Mouse (Mus musculus): Measurements from ENCODE around the gene Rgcc. TPM values are rescaled to one million over a fixed set of nuclear protein-coding genes. Genes with fewer than 3 reads are reported as not detected.

Gene Rgcc
- polyA plus RNA-seq, 3 experiments from 2014 or later = 31.1 to 35.0 (median 32.7) TPM

DNA sequence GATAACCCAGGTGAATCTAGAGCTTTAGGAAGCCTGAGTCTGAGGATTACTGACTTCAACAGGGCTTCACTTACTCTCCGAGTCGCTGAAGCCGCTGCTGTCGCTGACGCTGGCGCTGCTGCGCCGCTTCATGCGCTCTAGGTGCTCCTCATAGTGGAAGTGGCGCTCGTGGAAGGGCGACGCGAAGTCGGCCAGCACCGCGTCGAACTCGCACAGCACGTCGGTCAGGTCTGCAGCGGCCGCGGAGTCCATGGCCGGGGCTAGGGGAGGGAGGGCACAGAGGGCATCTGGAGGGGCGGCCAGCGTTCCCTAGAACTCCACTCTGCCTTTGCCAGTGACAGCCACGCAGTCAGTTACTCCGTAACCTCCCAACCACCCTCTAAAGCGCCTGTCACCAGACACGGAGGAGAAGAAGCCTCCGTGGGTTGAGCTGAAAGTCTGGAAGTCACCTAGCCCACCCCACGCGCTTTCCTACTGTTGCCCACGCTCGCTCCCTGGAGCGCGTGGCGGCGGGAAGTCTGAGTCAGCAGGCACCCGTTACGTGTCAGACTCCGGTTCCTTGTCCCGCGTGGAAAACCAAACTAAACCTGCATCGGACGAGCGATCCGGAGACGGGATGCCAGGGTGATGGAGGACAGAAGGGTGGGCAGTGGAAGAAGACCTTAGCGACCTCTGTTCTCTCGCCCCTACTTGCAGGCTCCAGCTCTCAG, 649 bp downstream of the Rgcc start:
- peak; percentile 23 for ATAC-seq

DNA sequence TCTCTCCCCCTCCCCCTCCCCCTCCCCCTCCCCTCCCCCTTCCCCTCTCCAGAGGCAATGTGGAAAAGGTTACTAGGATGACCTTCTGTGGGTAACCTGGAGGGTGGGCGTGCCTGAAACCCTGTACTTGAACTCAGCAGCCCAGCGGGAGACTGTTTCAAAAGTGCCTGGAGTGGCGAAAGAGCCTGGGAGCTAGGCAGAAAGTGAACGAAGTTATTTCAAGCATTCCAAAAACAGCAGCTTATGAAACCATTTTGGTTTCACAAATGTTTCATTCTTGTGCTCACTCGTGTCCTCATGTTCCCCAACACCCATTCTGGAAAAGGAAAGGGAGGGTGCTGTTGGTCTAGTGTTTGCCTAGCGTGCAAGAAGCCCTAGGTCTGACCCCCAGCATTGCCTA, 1.6 kb downstream of the Rgcc start:
- no peak for ATAC-seq

DNA sequence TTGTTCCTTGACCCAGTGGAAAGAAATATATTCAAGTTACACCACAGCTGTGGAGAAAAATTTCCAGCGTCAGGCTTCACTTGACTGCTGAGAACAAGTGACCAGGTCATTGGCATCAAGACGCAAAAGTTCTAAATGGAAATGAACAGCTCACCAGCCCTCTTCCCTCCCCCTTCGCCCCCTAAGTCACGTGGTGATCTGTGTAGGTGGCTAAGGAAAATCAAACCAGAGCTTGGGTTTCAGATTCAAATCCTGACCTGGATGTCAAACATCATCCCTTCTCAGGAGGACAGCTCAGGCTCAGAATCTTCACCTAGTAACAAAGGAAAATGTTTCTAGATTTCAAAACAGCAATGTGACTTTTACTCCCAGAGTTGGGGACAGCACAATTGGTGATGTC, 2.2 kb downstream of the Rgcc start:
- ATAC-seq = no peak

DNA sequence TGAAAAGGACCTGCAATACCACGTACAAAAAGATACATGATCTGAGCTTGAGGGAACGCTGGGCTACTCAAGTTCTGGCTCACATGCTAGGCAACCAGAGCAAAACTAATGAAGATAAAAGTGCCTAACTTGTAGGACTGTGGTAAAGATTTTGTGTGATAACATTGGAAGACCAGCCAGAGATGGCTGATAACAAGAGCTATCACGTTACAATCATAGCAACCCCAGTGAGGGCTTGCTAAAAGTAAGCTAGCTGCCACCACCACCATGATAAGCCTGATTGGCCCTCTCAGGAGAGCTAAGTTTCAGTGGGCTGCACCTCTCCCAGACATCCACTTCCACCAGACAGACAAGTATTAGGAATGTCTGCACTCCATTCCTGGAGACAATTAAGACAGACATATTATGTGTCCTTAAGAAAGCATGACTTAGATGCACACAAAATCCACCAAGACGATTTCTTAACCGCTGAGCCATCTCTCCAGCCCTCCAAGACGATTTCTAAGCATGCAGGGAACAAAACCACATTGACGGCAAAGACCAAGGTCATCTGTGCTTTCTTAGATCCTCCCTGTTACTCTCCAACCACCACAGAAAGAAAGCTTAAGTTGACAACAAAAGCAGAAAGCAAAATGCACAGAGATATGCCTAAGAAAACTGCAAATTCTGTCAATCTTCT, 3.0 kb downstream of the Rgcc start:
- no peak for ATAC-seq

DNA sequence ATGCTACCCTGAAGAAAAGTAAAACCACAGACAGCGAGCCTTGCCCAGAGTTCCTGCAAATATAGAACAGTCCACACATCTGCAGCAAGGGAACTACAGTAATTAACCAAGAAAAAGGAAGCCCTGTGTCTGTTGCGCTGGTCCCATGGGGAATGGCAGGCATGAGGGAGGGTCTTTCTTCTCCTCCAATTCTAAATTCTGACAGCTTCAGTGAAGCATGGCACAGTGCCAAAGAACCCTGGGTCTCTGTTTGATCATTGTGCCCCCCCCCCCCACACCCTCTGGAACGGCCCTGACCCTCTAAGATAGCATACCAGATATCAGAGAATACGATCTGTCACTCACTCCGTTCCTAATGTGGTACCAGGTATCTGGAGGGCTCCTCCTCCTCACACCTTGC, 4.6 kb downstream of the Rgcc start:
- ATAC-seq = no peak

DNA sequence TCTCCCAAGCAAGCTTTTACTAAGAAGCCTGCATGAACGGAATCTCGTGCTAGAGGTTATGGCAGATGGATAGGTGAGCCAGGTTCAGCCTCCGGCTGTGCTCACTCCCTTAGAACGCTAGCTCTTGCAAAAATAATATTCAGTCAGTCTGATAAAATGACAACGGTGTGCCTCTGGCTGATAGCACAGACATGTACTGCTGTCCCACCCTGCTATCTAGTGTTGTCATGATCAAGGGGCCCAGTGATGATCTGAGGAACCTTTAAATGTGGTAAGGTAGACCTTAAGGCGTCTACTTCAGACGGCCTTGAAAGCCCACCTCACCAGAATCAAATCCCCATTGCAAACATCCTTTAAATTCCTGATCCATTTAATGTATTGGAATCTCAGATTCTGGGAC, 5.2 kb downstream of the Rgcc start:
- ATAC-seq = no peak

DNA sequence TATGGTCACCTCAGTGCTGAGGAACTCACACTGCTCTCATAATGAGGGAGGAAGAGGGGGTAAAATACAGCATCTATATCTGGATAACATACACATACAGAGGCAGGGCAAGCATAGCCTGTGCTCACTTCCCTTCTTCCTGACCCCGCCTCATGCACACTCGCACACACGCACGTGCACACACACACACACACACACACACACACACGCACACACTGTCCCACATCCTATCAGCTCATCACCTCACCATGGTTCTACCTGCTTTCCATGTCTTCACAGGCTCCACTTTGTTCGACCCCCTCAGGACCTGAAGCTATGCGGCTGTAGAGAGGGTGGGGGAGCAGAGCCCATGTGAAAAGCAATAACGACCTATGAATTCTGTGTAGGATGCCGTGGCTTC, 5.9 kb downstream of the Rgcc start:
- no peak for ATAC-seq

DNA sequence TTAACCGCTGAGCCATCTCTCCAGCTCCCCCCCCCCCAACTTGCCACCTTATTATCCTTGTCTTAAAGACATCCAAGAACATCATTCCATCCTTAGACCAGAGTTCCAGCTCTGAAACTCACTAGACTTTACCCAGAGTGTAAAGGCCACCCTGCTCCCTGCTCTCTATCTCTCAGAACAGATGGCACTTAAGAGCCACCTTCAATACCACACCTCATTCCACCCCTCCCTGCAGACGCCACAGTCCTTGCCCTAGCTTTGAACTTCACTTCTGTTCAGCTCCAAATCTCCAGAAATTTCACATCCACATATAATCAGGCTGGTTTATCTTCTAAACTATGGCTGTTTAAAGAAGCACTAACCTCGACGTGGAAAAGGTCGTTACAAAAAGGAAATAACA, 6.5 kb downstream of the Rgcc start:
- no peak for ATAC-seq

DNA sequence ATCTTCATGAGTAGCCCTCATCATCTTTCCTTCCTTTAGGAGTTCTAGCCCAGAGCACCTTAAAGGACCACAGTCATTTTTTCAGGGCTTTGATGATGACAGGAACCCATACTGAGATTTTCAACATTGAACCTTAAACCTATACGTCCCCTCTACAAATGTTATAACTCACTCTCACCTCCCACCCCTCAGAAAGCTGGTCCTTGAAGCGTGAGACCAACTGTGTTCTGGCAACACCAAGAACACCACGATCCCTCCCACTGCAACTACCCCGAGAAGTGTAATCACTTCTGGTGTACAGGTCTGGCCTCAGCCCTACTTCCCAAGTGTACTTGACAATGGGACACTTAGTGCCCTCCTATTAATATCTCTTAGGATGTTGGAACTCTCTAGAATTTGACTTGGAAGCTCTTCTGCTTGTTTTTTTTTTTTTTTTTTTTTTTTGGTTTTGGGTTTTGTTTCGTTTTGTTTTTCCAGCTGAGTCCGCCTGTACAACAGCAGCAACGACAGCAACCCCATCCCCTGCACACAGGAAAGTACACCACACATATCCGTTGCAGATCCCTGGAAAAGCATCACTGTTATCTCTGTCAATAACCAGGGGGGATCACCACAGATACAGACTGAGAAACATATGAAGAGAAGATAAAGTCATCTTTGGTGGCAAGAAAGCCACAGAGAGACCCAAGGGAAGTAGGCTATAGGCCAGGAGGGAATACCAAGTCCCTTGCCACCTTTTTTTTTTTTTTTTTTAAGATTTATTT, 7.2 kb downstream of the Rgcc start:
- no peak for ATAC-seq

DNA sequence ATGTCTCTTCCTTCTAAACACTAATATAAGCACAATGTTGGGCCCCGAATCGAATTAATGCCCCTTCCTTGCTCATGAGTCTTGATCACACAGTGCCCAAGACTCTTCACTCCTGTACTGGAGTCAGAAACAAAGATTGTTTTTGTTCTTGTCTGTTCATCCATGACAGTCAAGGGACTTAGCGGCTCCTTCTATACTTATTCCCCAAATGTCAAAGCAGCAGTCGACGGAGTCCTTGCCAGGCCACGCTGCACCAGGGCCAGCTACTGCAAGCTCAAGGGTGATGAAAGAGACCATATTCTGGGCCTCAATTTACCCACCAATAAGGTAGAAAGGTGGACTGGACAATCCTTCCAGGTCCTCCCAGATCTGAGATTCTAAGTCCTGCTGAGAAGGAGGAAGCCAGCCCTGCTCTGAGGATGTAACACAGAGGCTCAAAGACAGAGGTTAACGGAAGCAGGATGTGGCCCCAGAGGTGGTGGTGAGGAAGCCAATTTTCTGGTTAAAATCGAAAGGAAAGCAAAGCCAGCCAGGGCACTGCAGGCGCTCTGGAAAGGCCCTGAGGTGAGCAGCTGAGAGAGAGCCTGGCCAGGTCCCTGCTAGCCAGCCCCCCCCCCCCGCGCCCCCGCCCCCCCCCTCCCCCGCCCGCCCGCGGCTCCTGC, 8.2 kb downstream of the Rgcc start:
- ATAC-seq = peak; percentile 96

DNA sequence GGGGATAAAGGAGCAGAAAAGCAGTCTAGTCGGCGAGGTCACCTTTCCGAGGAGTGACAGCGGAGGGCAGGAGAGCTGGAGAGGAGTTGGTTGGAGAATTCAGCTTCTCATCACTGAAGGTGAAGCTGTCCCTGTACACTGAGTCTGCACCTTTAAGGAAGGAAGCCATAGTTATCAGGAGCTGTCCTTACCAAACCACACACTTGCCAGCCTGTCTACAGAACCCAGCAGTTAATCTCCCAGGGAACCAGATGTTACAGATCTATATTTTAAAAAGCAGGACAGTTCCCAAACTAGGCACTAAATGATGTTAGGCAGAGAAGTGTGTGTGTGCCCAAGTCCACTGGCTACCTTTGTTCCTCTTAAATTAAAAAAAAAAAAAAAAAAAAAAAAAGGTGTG, 9.8 kb downstream of the Rgcc start:
- no peak for ATAC-seq

DNA sequence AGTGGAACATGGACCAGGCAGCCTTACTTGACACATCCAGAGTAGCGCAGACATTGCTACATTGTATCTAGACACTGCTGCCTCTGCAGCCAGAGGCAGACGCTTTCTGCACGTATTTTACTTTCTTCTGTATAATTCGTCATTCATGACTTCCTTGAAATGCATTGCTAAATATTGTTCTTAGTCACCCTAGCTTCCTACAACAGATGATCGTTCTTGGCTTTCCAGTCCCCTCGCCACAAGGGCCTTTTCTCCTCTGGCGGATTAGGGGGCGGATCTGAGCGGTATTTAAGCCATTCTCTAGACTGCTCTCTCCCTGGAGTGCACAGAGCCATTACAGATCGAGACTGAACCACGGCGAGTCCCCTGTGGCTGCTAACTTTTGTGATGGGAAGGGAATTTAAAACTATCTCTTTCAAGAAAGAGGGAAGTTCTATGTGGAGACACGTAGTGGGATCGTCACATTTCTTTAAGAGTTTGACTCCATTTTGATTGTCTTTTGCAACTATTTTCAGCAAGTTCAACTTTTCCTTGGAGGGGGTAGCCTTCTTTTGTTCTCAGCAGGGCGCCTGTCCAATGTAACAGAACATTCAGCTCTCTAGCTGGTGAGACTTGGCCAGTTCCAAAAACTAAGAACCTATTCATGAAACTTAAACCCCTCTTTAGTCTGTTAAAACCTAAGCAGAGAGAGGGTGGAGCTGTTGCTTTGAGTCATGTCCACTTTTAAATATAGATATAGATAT, 10.6 kb downstream of the Rgcc start:
- no peak for ATAC-seq

DNA sequence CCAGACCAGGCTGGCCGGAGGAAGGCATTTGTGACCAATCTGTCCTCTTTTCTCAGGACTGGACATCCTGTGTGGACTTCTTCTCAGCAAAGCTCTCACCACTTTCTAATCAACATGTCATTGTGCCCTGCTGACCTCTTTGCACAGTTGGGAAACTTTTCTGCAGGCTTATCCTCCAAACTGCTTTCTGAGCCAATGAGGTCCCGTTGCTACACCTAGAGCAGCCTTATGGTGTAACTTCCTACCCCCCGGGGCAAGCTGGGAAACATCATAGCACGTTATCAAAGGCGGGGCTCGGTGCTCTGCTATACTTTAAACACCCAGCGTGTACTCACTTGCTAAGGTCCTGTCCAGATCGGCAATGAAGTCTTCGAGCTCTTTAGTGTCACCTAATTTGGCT, 11.5 kb downstream of the Rgcc start:
- no peak for ATAC-seq

DNA sequence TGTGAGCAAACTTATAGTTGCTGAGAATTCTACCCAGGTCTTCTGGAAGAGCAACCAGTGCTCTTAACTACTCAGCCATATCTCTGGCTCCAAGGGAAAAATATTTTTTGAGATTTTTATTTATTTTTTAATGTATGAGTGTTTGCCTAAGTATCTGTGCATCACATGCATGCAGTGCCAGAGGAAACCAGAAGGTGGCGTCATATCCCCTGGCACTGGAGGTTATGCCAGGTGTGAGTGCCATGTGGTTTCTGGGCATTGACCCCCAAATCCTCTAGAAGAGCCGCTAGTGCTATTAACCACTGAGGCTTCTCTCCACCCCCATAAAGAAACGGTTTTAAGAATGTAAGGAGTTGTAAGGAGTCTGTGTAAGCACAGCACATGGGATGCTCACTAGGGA, 13.2 kb downstream of the Rgcc start:
- peak; percentile 34 for ATAC-seq

DNA sequence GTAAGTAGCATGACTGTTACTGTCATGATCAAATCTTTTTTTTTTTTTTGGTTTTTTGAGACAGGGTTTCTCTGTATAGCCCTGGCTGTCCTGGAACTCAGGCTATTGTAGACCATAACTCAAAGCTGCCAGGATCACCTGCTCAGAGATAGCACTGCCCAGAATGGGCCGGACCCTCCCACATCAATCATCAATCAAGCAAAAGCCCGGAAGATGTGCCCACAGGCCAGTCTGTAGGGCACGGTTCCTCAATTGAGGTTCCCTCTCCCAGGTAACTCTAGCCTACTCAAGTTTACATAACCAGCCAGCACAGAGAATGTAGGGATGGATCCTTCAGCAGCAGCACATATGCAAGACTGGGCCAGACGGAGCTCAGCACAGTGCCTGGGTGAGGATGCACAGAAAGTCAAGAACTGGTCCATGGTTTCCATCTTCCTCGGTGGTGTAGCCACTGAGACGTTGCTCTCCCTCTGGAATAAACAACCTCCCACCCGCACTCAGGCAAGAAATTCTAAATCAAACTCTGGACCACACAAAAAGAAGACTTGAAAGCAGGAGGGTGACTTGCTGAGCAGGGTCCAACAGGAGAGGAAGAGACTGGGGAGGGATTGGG, 14.1 kb downstream of the Rgcc start:
- ATAC-seq = no peak

DNA sequence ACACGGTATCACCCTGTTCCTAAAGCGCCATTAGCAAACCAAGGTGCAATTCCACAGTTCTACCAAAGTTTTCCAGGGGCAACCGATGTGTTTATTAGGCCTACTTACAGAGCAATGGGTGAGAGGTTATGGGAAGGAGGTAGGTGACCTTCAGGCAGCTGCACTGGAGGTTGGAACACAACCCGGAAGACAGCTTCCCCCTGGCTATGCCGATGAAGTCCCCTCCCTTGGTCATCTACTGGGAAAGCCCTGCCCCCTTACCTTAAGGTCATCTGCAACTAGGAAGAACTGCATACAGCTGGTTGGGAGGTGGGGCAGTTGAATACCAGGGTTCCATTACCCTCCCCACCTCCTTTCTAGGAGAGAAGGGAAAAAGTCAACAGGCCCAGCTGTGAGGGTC, 15.9 kb downstream of the Rgcc start:
- no peak for ATAC-seq

DNA sequence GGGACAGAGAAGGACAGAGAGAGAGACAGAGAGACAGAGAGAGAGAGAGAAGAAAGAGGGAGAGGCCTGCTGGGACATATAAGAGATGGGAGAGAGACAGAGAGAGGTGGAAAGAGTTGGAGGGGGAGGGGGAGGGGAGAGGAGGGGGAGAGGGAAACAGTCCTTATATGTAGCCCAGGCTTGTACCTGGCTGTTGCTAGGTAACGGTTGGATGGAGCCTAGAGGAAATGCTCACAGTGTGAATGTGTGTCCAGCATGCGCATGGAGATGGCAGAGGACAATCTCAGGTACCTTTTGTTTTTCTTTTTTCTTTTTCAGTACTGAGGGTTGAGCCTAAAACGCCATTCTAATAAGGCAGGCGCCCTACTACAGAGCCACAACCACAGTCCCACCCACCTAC, 16.8 kb downstream of the Rgcc start:
- no peak for ATAC-seq

DNA sequence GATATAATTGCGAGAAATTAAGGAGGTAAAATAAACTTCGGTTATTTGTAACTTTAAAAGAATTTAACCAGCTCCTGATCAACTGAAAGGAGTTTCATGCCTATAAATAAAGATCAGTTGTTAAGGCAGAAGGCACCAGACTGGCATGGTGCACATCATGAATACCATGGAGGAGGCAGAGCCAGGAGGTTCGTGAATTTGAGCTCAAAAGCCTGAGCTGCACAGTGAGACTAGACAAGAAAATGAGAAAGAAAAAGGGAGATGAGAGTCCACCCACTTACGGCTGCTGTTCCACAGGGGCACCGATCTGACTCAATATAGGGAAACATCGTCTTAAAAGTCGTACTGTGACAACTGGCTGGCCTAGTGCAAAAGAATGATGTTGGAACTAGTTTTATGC, 17.5 kb downstream of the Rgcc start:
- no peak for ATAC-seq

DNA sequence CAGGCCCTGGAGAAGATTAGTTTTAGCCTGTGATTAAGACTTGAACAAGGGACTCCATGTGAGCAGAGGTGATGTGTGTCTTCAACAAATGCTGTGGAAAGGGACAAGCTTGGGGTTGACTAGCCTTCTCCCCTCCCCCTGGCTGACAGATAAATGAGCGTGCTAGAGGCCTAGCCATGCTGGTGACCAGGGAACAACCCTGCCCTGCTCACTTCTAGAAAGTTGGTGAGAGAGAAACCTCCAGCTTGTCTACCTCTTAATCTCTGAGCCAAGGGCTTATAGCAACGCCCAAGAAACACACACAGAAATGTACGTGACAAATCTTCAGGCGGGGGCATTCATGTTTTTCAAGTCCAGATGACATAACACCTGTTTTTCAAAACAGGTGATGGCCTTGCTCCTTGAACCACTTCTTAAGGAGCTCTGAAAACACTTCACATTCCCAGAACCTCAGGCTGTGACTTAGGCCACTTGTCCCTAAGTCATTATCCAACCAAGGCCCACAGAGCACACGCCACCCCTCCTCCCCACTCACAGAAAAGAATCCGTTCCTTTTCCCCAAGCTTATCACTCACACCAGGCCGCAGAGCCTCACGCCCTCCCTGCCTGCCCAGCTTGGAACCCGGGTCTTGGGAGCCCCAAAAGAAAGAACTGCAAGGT, 19.4 kb downstream of the Rgcc start:
- no peak for ATAC-seq

DNA sequence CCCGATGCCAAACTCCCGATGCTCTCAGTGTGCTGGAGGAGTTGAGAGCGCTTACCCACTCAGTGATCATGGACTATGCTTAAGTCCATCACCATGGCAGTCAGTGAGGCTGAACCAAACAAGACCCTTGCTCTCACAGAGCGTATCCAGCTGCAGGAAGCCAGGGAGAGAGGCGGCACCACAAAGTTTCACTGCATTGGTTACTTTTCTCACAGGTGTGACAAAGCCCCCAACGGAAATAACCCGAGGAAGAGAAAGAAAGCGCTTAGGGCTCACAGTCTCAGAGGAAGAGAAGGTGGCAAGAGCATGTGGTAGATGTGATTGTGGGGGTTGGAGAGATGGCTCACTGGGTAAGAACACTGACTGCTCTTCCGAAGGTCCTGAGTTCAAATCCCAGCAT, 21.0 kb downstream of the Rgcc start:
- ATAC-seq = no peak

DNA sequence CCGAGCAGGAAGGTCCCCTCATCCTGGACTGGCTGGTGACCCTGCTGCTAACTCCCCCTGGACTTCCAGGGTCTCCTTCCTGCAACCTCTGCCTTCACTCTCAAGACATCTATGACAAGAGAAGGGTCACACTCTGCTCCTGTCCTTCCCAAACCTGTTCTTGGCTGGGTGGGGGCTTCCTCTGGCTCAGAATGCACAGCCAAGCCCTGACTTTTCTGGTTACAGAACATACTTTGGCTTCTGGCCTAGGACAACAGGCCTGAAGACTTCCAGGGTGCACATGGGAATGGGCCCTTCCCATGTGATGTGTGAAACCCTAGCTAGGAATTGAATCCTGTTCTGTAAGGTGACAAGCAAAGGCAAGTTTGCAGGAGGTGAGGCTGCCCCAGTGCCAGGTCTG, 22.0 kb downstream of the Rgcc start:
- no peak for ATAC-seq

DNA sequence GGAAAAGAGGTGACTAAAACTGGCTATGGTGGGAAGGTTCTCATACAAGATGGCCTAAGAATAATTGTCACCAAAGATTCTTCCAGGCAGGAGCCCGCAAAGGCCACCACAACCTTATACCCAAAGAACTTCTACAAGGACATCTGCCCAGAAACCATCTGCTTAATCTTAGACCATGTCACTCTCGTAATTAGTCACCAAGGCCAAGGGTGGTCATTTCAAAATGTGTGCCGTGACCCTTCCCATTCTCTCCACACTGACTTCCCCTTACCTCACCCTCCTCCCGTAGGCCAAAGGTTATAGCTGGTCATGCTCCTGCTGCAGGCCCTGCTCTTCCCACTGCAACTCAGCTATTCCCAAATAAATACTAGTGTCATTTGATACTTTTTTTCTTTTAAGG, 22.5 kb downstream of the Rgcc start:
- no peak for ATAC-seq

Data from inflammation-experienced regulatory T-cells, adult 6 months (primary cell).